Mouse (Mus musculus) adipose tissue, adult 10 weeks (tissue): ENCODE results near the gene Snhg11. TPM values are rescaled to one million over a fixed set of nuclear protein-coding genes. Genes with fewer than 3 reads are reported as not detected.

Experiments used
- polyA plus RNA-seq: library from polyadenylated mRNA; stranded (reverse); fragments of 350-450 nt; fragmentation: Illumina TruSeq; extraction: RNeasy Lipid Tissue Mini Kit (QIAGEN cat#74804); gene quantifications from one replicate; pipeline ENCODE4 v1.2.3, GENCODE M21; 2014; ENCODE audit warnings: low read depth, low replicate concordance

Gene Snhg11
- polyA plus RNA-seq: 23.0 TPM

DNA sequence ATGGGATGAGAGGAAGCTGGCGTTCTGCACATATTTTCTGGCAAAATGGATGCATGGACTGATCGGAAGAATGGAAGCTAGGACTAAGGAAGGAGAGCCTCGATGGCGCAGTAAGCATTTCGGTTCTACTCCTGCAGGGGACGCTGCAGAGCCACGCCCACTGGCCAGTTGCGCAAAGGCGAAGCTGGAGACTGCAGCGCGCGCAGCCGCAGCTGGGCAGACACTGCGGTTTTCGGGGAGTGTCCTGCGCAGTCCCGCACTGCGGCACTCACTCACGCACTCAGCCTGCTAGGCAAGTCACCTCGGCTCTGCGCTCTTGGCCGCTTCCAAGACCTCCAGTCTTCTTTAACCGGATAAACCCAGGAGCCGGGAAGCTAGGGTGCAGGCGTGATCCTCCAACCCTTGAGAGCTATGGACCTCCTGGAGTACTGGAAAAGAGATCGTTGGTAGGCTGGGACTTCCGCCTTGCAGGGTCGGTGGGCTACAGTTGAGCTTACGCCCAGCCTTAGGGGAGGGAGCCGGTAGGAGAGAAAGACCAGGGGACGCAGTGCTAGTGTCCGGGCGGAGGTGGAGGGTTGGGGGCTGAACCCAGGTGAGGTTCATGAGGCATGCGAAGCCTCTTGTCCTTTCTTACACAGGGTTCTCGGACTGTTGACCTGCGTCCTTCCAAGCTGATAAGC, at the start of gene Snhg11:
Gene Snhg11 (plus strand): TSS at position 196 of the 680 bp plus-strand sequence.

DNA sequence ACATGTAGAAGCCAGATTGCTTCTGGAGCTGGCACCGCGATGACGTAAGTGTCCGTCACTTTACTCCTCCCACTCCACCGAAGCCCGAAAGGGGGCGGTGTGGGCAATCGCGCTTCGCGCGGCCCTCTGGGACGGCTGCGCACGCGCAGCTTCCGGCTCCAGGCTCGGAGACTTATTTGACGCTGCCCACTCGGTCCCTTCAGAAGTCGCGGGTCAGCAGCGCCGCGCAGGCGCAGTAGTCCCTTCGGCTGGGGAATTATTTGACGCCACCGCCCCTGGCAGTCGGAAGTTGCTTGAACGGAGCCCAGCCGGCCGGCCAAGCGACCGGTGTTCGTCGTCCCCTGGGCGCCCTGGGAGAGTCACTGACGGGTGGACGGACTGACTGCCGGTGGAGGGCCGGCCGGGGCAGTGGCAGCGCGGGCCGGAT, 34.2 kb downstream of the Snhg11 start, which contains the start of gene Ralgapb:
Gene Ralgapb (plus strand): TSS at position 254 of the 427 bp plus-strand sequence.

Other genes starting within 250 kb of the Snhg11 start
- gene Tgm2, start 229.2 kb upstream of the Snhg11 start, polyA plus RNA-seq: 140 TPM
- 13.7 TPM for gene D630003M21Rik, start 146.4 kb upstream of the Snhg11 start, polyA plus RNA-seq
- 67.1 TPM for gene Bpi, start 117.5 kb upstream of the Snhg11 start, polyA plus RNA-seq
- gene Lbp, start 69.1 kb upstream of the Snhg11 start, polyA plus RNA-seq: 80.3 TPM
- 21.4 TPM for gene Ralgapb, start 34.2 kb downstream of the Snhg11 start, polyA plus RNA-seq
- 220 TPM for gene Adig, start 127.0 kb downstream of the Snhg11 start, polyA plus RNA-seq
- 4.1 TPM for gene Arhgap40, start 137.2 kb downstream of the Snhg11 start, polyA plus RNA-seq
- not detected for gene Slc32a1, start 235.1 kb downstream of the Snhg11 start, polyA plus RNA-seq
- 9.0 TPM for gene Actr5, start 249.2 kb downstream of the Snhg11 start, polyA plus RNA-seq